Mouse (Mus musculus) hindbrain, embryonic 15.5 days (tissue): ENCODE data around the gene Btbd19. TPM values are rescaled to one million over a fixed set of nuclear protein-coding genes. Genes with fewer than 3 reads are reported as not detected.

Experiments used
- ATAC-seq: fragments of 200-750 bp; cut with Nextera tagmentation; 2 replicates; pipeline ENCODE4 v1.8.0; 2017; ENCODE audit warnings: low read depth, moderate number of reproducible peaks, moderate TSS enrichment; ENCODE audit not compliant: low FRiP score
- H3K27ac ChIP-seq: fragments of 300-500 bp; sonication (generic); replicated peaks from 2 replicates; pipeline ENCODE4 v1.5.1; 2015; ENCODE audit warnings: mild to moderate bottlenecking, inconsistent platforms
- H3K27me3 ChIP-seq: fragments of 300-500 bp; sonication (generic); 2 replicates; pipeline ENCODE4 v1.6.1; 2015; ENCODE audit warnings: control low read depth, inconsistent platforms
- H3K36me3 ChIP-seq: fragments of 300-500 bp; sonication (generic); 2 replicates; pipeline ENCODE4 v1.6.1; 2015; ENCODE audit warnings: control low read depth, inconsistent platforms
- H3K4me1 ChIP-seq: fragments of 300-500 bp; sonication (generic); replicated peaks from 2 replicates; pipeline ENCODE4 v1.6.1; 2015; ENCODE audit warnings: control low read depth, inconsistent platforms
- H3K4me2 ChIP-seq: fragments of 300-500 bp; sonication (generic); 2 replicates; pipeline ENCODE4 v1.6.1; 2015; ENCODE audit warnings: moderate library complexity, mild to moderate bottlenecking, inconsistent platforms
- H3K4me3 ChIP-seq: fragments of 300-500 bp; sonication (generic); 2 replicates; pipeline ENCODE4 v1.5.1; 2015; ENCODE audit warnings: mild to moderate bottlenecking, inconsistent platforms
- H3K9ac ChIP-seq: fragments of 300-500 bp; sonication (generic); 2 replicates; pipeline ENCODE4 v1.6.1; 2015; ENCODE audit warnings: inconsistent platforms
- H3K9me3 ChIP-seq: fragments of 300-500 bp; sonication (generic); 2 replicates; pipeline ENCODE4 v1.6.1; 2016; ENCODE audit warnings: control low read depth, inconsistent platforms
- WGBS: fragments of 180-500 bp; shearing (Covaris S2); methylation state at CpG from one replicate; pipeline ENCODE4 v1.1.7; 2015; 5-methylcytosine and 5-hydroxymethylcytosine counted together
- polyA plus RNA-seq: library from polyadenylated mRNA; unstranded; fragments of >200 nt; fragmentation: Nextera tagmentation; extraction: Ambion mirVana; gene quantifications from 2 replicates; pipeline ENCODE4 v1.2.1, GENCODE M21; 2015

The Btbd19 gene
- polyA plus RNA-seq, 1 experiment from 2014 or later: 4.7 TPM

DNA sequence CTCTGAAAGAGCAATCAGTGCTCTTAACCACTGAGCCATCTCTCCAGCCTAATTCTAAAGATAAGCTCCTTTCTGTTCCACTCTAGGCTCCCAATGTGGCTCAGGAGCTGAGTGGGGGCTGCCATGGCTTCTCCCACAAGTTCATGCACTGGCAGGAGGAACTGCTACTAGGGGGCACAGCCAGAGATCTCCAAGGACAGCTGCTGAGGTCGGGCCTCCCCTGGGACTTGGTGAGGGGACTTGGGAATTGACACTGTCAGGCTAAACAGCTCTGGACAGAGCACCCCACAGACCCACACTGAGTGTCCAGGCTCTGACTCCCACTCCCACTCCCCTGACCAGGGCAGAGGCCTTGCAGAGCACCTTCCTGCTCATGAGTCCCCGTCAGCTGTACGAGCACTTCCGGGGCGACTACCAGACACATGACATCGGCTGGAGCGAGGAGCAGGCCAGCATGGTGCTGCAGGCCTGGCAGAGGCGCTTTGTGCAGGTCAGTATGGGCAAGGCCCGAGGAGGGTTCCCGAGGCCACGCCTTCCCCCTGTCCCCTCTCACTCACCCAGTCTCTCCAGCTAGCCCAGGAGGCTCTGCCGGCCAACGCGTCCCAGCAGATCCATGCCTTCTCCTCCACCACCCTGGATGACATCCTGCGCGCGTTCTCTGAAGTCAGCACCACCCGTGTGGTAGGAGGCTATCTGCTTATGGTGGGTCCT is 17.6 kb downstream of the Btbd19 start:
- Histone ChIP-seq H3K4me3 (no peak overlapping the region), H3K4me1 (0 out of 2 replicates have a peak, but pooled peaks cover 5% of the 10 kb centered on the region), H3K27ac (no peak overlapping the region), H3K27me3 (no peaks in the 10 kb centered on the region), H3K9ac (no peak overlapping the region), H3K4me2 (no peak overlapping the region), H3K36me3 (peaks cover 35% of the 10 kb centered on the region), H3K9me3 (no peaks in the 10 kb centered on the region)
- 85% methylated on average over 18 of the region's 18 CpGs for WGBS
- no peak for ATAC-seq

- Histone ChIP-seq H3K27me3 (no peaks in the 10 kb centered on the region), H3K36me3 (peaks cover 15% of the 10 kb centered on the region; the same call in 1 of the 2 replicates), H3K4me3 (no peak overlapping the region), H3K9me3 (no peaks in the 10 kb centered on the region), H3K27ac (no peak overlapping the region), H3K4me1 (0 out of 2 replicates have a peak, but pooled peaks cover 5% of the 10 kb centered on the region), H3K4me2 (no peak overlapping the region), H3K9ac (no peak overlapping the region)
- 50% methylated on average over 10 of the region's 10 CpGs for WGBS
- no peak for ATAC-seq
These were observed 20.4 kb downstream of the Btbd19 start for GRCm38 (mm10) chr4:117105127-117105526.

DNA sequence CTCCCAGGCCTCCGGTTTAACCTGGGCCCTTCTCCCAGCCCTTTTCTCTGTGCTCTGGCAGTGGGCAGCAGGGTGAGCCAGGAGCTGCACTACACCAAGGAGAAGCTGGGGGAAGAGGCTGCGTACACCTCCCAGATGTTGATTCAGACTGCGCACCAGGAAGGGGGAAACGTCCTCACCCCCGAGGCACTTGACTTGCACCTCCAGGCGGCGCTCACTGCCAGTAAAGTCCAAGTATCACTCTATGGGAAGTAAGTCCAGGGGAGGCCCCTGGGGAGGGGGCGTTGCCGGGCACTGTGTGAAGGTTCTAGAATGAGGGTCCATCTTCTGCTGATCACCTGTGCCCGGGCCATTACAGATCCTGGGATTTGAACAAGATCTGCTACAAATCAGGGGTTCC is 20.9 kb downstream of the Btbd19 start:
- no peak overlapping the region for H3K27ac ChIP-seq
- no peaks in the 10 kb centered on the region for H3K9me3 ChIP-seq
- H3K4me1 ChIP-seq: 0 out of 2 replicates have a peak, but pooled peaks cover 5% of the 10 kb centered on the region
- H3K27me3 ChIP-seq: no peaks in the 10 kb centered on the region
- no peak for ATAC-seq
- 78% methylated on average over 10 of the region's 10 CpGs for WGBS
- H3K36me3 ChIP-seq: peaks cover 10% of the 10 kb centered on the region; the same call in 1 of the 2 replicates
- no peak overlapping the region for H3K9ac ChIP-seq
- H3K4me2 ChIP-seq: no peak overlapping the region
- no peak overlapping the region for H3K4me3 ChIP-seq

GRCm38 (mm10) chr4:117101218-117101617 is 24.3 kb downstream of the Btbd19 start:
- Histone ChIP-seq H3K4me1 (peaks cover 31% of the 10 kb centered on the region), H3K36me3 (no peaks in the 10 kb centered on the region), H3K9ac (no peak overlapping the region), H3K27ac (no peak overlapping the region), H3K4me2 (no peak overlapping the region), H3K27me3 (no peaks in the 10 kb centered on the region), H3K9me3 (no peaks in the 10 kb centered on the region), H3K4me3 (no peak overlapping the region)
- ATAC-seq: no peak
- WGBS: 46% methylated on average over 7 of the region's 7 CpGs

GRCm38 (mm10) chr4:117100036-117100435 is 25.5 kb downstream of the Btbd19 start:
- Histone ChIP-seq H3K4me3 (no peak overlapping the region), H3K9ac (no peak overlapping the region), H3K27me3 (no peaks in the 10 kb centered on the region), H3K36me3 (no peaks in the 10 kb centered on the region), H3K4me1 (peaks cover 38% of the 10 kb centered on the region), H3K4me2 (no peak overlapping the region), H3K9me3 (no peaks in the 10 kb centered on the region), H3K27ac (no peak overlapping the region)
- no peak for ATAC-seq
- WGBS: 67% methylated on average over 4 of the region's 4 CpGs

DNA sequence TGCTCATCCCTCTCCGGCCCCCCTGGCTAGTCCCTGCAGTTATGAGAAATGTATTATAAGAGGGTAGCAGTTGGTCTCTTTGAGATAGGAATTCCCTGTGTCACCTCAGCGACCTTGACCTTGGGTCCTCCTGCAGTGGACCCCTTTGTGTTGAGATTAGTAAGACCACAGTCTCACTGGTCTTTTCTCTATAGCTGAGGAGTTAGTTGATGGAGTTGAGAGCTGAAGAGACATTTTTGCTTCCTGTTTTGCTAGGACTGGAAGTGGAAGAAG is 26.8 kb downstream of the Btbd19 start:
- no peak overlapping the region for H3K9ac ChIP-seq
- 0 out of 2 replicates have a peak, but pooled peaks cover 2% of the 10 kb centered on the region for H3K27me3 ChIP-seq
- 75% methylated on average over 2 of the region's 2 CpGs for WGBS
- no peak overlapping the region for H3K27ac ChIP-seq
- H3K9me3 ChIP-seq: no peaks in the 10 kb centered on the region
- H3K4me3 ChIP-seq: no peak overlapping the region
- ATAC-seq: no peak
- peaks cover 34% of the 10 kb centered on the region for H3K4me1 ChIP-seq
- H3K36me3 ChIP-seq: no peaks in the 10 kb centered on the region
- H3K4me2 ChIP-seq: peak overlapping the region; percentile 92; the same call in 1 of the 2 replicates

DNA sequence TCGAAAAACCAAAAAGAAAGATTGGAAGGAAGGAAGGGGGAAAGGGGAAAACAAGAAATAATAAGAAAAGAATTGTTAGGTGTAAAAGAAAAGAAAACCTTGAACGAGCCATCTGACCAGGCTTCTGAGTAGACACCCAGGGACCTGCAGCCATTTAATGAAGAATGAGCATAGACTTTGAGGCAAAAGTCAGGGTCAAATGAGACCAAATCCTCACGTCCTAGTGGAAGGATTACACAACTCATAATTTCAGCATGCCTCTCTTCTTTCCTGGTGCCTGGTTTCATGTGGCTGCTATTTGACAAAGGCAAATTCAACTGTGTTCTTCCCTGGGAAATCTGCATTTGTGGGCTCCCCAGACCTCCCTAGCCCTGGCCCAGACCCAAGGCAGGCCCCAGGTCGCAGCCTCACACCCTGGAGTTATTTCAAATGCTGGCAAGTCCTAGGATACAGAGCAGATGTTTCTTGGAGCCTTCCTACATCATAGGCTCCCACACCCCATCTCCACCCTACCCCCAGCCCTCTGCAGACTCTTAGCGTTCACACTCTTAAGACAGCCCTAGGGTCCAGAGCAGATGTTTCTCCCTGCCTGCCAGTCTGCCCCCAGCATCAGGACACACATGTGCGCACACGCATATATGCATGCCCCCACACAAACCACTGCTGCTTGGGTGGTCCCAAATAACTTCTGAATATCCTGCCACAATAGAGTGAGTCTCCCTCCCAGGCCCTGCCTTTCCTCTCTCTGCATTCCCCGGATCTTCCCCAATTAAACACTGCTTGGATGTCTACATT is 27.4 kb downstream of the Btbd19 start:
- Histone ChIP-seq H3K9ac (no peak overlapping the region), H3K27ac (no peak overlapping the region), H3K4me3 (no peak overlapping the region), H3K4me1 (peaks cover 34% of the 10 kb centered on the region), H3K9me3 (no peaks in the 10 kb centered on the region), H3K36me3 (no peaks in the 10 kb centered on the region), H3K27me3 (0 out of 2 replicates have a peak, but pooled peaks cover 2% of the 10 kb centered on the region), H3K4me2 (peak overlapping the region; percentile 92)
- WGBS: 57% methylated on average over 8 of the region's 8 CpGs
- ATAC-seq: no peak

DNA sequence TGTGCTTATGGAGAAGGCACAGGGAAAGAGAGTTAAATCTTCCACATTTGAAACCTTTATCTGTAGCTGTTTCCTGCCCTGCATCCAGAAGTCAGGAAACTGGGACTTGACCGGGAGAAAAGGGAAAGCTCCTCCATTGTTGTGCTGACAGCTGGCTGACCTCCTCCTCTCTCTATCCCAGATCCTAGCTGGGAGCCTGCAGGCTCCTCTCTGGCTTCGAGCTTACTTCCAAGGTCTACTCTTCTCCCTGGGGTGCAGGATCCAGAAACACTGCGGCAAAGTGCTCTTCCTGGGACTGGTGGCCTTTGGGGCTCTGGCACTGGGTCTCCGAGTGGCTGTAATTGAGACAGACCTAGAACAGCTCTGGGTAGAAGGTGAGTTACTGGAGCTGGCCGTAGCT is 28.9 kb downstream of the Btbd19 start:
- Histone ChIP-seq H3K9ac (peak overlapping the region; percentile 70), H3K36me3 (no peaks in the 10 kb centered on the region), H3K27me3 (0 out of 2 replicates have a peak, but pooled peaks cover 2% of the 10 kb centered on the region), H3K4me2 (peak overlapping the region; percentile 92), H3K4me1 (peaks cover 34% of the 10 kb centered on the region), H3K4me3 (peak overlapping the region; percentile 76), H3K27ac (peak overlapping the region; percentile 52), H3K9me3 (no peaks in the 10 kb centered on the region)
- 0 out of 2 replicates have a peak, but pooled peaks have one; percentile 10 for ATAC-seq
- WGBS: 6% methylated on average over 5 of the region's 5 CpGs

DNA sequence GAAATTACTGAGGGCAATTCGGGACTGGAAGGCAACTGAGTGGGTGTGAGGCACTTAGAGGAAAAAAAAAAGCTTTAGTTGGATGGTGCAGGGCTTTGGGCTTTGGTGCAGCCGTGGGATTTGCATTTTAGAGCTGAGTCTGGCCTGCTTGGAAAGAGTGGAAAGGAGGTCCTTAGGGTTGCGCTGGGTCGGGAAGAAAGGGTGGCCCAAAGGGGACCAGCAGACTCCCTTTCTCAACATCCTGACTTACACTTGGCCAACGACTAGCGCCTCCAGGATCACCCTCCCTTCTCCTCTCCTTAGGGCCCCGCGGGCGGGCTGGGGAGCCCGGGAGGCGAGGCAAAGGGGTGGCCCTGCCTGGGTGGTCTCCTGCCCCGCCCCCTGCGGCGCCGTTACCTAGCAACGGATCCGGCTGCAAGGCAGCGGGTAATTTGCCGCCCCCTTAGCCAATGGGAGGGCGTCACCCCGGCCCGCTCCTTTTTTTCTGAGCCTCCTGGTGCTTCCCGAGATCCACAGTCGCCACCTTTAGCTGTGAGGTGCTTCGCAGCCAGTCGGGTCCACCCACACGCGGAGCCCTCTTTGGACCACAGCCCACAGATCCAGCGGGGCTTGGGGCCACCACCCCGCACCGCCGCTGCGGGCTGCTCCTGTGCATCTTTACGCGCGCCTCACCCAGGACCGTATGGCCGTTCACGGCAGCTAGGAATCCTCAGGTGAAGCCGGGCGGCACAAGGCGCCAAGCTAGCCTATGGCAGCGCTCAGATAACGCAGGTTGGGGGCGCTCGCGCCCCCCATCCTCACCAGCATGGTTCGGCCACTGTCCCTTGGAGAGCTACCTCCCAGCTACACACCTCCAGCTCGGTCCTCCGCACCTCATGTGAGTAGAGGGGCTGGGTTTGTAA is 29.7 kb downstream of the Btbd19 start, which contains the start of gene Ptch2:
Ptch2 (plus strand) TSS at position 525 of the 902 bp plus-strand sequence.
- ATAC-seq: peak; percentile 86
- peak within 1 kb of the TSS; percentile 76 for H3K4me3 ChIP-seq
- H3K27me3 ChIP-seq: 0 out of 2 replicates have a peak, but pooled peaks cover 2% of the 10 kb centered on the region
- peaks cover 34% of the 10 kb centered on the region for H3K4me1 ChIP-seq
- H3K36me3 ChIP-seq: no peaks in the 10 kb centered on the region
- peak within 1 kb of the TSS; percentile 70 for H3K9ac ChIP-seq
- peak within 1 kb of the TSS; percentile 92 for H3K4me2 ChIP-seq
- H3K9me3 ChIP-seq: no peaks in the 10 kb centered on the region
- WGBS: under 1% methylated on average over 50 of the region's 50 CpGs
- H3K27ac ChIP-seq: peak within 1 kb of the TSS; percentile 78

DNA sequence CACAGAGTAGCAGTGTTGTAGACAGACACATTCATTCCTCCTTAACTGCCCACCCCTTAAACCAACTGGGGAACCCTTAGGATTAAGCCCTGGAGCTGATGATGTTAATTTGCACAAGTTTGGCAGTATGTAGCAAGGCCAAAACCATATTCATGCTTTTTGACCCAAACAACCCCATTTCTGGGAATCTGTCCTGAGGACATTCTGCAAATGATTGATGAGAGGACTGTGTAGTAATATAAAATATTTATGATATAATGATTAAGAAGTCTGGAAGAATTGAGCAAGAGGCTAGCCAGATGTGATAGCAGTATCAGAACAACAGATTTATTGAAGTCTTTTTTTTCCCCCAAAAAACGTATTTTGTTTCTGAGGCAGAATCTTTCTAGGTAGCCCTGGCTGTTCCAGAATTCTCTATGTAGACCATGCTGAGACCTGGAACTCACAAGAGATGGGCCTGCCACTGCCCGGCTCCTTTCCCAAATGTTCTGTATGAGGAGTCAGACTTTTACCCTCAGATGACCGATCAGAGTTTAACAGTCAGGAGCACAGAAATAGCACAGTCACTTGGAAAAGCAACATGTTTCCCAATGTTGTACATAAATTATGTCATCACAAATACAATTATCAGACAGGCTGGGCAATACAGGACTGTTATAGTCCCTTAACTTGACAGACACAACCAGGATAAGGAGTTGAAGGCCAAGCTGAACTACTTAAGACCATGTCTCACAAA is 30.7 kb downstream of the Btbd19 start:
- 86% methylated on average over 3 of the region's 3 CpGs for WGBS
- ATAC-seq: no peak
- Histone ChIP-seq H3K27ac (no peak overlapping the region), H3K27me3 (0 out of 2 replicates have a peak, but pooled peaks cover 2% of the 10 kb centered on the region), H3K4me1 (peaks cover 34% of the 10 kb centered on the region), H3K4me3 (no peak overlapping the region), H3K9ac (no peak overlapping the region), H3K36me3 (no peaks in the 10 kb centered on the region), H3K4me2 (no peak overlapping the region), H3K9me3 (no peaks in the 10 kb centered on the region)

DNA sequence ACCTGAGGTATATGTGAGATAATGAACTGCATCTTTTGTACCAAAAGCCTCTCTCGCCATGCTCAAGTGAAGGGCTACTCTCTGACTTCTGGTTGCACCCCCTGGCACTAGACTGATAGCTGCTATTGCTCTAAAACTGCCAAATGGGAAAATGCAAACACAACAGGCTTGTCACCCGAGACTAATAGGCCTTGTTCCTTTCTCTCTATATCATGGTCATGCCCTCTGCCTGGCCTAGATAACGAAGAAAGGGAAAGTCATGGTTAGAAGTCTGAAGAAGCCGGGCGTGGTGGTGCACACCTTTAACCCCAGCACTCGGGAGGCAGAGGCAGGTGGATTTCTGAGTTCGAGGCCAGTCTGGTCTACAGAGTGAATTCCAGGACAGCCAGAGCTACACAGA is 34.9 kb downstream of the Btbd19 start:
- ATAC-seq: no peak
- H3K36me3 ChIP-seq: peaks cover 13% of the 10 kb centered on the region; the same call in 1 of the 2 replicates
- WGBS: 81% methylated on average over 7 of the region's 7 CpGs
- no peak overlapping the region for H3K27ac ChIP-seq
- no peak overlapping the region for H3K9ac ChIP-seq
- no peak overlapping the region for H3K4me2 ChIP-seq
- H3K27me3 ChIP-seq: 0 out of 2 replicates have a peak, but pooled peaks cover 2% of the 10 kb centered on the region
- no peaks in the 10 kb centered on the region for H3K9me3 ChIP-seq
- peaks cover 3% of the 10 kb centered on the region for H3K4me1 ChIP-seq
- no peak overlapping the region for H3K4me3 ChIP-seq
